Mouse (Mus musculus): Measurements from ENCODE around the gene Col26a1. TPM values are rescaled to one million over a fixed set of nuclear protein-coding genes. Genes with fewer than 3 reads are reported as not detected.

The Col26a1 gene
- polyA plus RNA-seq, 1 experiment, result 1.3 TPM

Other genes with a start within 250 kb of the Col26a1 start
- 0.38 and 0.43 TPM in 2 replicates for gene Myl10, start 190.1 kb downstream of the Col26a1 start, polyA plus RNA-seq (2012; rRNA removed)
- 16.9 and 21.2 TPM in 2 replicates for gene Ift22, start 24.9 kb upstream of the Col26a1 start, polyA plus RNA-seq (2012; rRNA removed)
- gene Fis1, start 70.1 kb upstream of the Col26a1 start, polyA plus RNA-seq (2012; rRNA removed), result 163 and 173 TPM in 2 replicates
- gene Cldn15, start 83.4 kb upstream of the Col26a1 start, polyA plus RNA-seq (2012; rRNA removed), result 24.6 and 37.4 TPM in 2 replicates
- gene Plod3, start 103.8 kb upstream of the Col26a1 start, polyA plus RNA-seq (2012; rRNA removed), result 66.5 and 85.1 TPM in 2 replicates
- 52.4 and 52.9 TPM in 2 replicates for gene Znhit1, start 104.8 kb upstream of the Col26a1 start, polyA plus RNA-seq (2012; rRNA removed)
- not detected in 2 replicates for gene Vgf, start 143.2 kb upstream of the Col26a1 start, polyA plus RNA-seq (2012; rRNA removed)
- 43.7 and 60.2 TPM in 2 replicates for gene Ap1s1, start 162.9 kb upstream of the Col26a1 start, polyA plus RNA-seq (2012; rRNA removed)
- gene Serpine1, start 189.1 kb upstream of the Col26a1 start, polyA plus RNA-seq (2012; rRNA removed), result 6.6 and 9.2 TPM in 2 replicates
- gene Trim56, start 233.0 kb upstream of the Col26a1 start, polyA plus RNA-seq (2012; rRNA removed), result 7.2 and 12.7 TPM in 2 replicates

All from gonadal fat pad, adult 2 months (tissue).